Mouse (Mus musculus): Measurements from ENCODE around the gene Ssxb9.
"Not testable (repeated sequence)": the region's sequence is repeated elsewhere in the genome, so short reads cannot be mapped to it uniquely, and the experiment has no call there.

Gene Ssxb9

DNA sequence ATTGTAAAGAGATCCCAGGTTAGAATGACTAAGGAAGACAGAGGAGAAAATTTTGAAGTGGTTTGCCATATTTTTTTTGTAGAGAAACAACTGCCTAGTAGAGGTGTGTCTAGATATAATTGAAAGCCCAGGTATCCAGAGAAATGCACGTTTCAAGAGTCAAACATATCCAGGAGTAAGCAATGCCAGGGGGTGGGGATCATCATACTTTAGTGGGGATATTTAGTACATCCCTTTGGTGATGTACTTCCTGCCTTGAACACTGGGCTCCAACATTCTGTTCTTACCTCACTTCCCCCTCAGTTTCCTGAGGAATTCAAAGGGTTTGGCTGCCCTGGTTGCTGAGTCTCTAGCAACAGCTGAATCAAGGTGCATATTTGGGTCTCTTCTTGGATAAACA lies at the start of gene Ssxb9:
Ssxb9 (plus strand) TSS at position 301 of the 400 bp plus-strand sequence.
- not testable (repeated sequence) for DNase-seq (ENCODE audit: low read depth)

DNA sequence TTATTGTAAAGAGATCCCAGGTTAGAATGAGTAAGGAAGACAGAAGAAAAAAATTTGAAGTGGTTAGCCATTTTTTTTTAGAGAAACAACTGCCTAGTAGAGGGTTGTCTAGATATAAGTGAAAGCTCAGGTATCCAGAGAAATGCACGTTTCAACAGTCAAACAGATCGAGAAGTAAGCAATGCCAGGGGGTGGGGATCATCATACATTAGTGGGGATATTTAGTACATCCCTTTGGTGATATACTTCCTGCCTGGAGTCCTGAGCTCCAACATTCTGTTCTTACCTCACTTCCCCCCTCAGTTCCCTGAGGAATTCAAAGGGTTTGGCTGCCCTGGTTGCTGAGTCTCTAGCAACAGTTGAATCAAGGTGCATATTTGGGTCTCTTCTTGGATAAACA lies 39.7 kb upstream of the Ssxb9 start, which contains the start of gene Ssxb10:
Ssxb10 (plus strand) TSS at position 301 of the 400 bp plus-strand sequence.
- no peak for DNase-seq (ENCODE audit: low read depth)

DNA sequence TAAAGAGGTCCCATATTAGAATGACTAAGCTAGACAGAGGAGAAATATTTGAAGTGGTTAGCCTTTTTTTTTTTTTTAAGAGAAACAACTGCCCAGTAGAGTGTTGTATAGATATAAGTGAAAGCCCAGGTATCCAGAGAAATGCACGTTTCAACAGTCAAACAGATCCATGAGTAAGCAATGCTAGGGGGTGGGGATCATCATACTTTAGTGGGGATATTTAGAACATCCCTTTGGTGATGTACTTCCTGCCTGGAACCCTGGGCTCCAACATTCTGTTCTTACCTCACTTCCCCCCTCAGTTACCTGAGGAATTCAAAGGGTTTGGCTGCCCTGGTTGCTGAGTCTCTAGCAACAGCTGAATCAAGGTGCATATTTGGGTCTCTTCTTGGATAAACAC lies 46.2 kb downstream of the Ssxb9 start, which contains the start of gene Ssxb1:
Ssxb1 (plus strand) TSS at position 301 of the 400 bp plus-strand sequence.
- DNase-seq (ENCODE audit: low read depth): not testable (repeated sequence)

All from 416B (cell line).